Mouse (Mus musculus): ENCODE measurements around the gene Kdf1.

GRCm38 (mm10) chr4:133491800-133492199 is 27.0 kb upstream of the Kdf1 start:
- no peak for TF ChIP-seq CTCF (conservative IDR thresholded peaks at IDR 0.05; ENCODE audit: low read length)
- no peak for TF ChIP-seq POU5F1 (IDR thresholded peaks at IDR 0.05; ENCODE audit: borderline replicate concordance, low read length)
